Mouse (Mus musculus): ENCODE results near the gene Olfr114.

Gene Olfr114

DNA sequence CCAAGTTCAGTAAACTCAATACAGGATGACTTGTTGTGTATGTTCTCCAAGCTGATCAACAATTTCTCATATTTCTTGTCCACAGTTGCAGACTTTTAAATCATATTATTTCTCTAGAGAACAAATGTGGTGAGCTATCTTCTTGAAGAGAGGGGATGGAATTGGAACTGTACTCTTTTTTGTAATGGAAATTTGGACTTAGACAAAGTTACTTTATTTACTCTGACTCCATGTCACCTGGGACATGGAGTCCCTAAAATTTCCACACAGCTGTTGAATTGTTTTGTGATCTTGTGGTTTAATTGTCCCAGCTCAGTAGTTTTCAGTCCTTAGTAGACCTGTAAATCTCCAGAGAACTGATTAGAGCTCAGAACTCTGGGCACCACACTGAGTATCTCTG lies at the start of gene Olfr114:
Gene Olfr114 (minus strand): TSS at position 101 of the 400 bp plus-strand sequence.
- no peak for DNase-seq

GRCm38 (mm10) chr17:37627009-37627408 lies 34.5 kb upstream of the Olfr114 start, which contains the start of the genes Olfr115 and Olfr116:
Olfr115 (minus strand) TSS chr17:37627109.
Olfr116 (minus strand) TSS chr17:37627199.
- no peak for DNase-seq

DNA sequence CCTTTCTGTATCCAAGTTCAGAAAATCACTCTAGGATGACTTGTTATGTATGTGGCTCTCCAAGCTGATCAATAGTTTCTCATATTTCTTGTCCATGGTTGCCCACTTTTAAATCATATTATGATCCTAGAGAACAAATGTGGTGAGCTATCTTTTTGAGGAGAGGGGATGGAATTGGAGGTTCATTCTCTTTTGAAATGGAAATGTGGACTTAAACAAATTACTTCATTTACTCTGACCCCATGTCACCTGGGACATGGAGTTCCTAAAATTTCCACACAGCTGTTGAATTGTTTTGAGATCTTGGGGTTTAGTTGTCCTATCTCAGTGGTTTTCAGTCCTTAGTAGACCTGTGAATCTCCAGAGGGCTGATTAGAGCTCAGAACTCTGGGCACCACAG lies 15.0 kb downstream of the Olfr114 start, which contains the start of gene Olfr113:
Gene Olfr113 (minus strand): TSS at position 101 of the 400 bp plus-strand sequence.
- DNase-seq, result no peak

DNA sequence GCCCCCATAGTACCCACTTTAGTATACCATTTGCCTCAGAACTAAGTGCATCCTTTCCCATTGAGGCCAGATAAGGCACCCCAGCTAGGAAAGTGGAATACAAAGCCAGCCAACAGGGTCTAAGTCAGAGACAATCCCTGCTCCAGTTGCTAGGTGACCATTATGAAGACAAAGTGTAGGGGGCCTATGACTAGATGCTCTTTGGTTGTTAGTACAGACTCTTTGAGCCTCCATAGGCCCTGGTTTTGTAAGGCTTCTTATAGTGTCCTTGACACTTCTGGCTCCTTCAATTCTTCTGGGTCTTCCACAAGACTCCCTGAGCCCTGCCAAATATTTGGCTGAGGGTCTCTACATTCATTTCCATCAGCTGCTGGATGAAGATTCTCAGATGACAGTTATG lies 23.2 kb downstream of the Olfr114 start, which contains the start of gene Olfr112:
Gene Olfr112 (minus strand): TSS at position 101 of the 400 bp plus-strand sequence.
- no peak for DNase-seq

DNA sequence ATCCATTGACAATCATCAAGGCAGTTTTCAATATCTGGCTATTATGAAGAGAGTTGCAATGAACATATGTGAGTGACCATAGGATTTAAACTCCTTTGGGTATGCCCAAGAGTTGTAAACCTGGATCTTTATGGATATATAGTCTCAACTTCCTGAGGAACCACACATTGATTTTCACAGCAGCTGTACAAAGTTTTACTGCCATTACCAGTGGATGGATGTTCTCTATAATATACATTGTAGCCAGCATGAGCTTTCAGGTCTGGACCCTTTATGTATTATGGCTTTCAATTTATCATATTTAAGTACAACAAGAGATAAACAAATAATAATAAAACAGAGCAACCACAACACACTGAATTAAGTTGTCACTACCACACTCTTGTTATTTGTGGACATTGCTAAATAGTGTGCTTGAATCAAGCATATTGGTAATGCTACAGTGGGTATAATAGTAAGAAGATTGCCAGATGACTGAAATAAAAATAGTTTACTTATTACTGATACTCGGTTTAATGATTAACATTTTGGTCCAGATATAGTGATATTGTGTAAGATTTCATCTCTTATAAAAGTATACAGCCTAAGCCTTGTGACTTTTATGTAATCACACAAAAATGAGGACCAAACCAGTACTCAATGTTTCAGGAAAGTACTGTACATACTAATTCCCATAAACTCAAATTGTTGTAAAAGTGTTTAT lies 33.5 kb downstream of the Olfr114 start:
- no peak for DNase-seq

DNA sequence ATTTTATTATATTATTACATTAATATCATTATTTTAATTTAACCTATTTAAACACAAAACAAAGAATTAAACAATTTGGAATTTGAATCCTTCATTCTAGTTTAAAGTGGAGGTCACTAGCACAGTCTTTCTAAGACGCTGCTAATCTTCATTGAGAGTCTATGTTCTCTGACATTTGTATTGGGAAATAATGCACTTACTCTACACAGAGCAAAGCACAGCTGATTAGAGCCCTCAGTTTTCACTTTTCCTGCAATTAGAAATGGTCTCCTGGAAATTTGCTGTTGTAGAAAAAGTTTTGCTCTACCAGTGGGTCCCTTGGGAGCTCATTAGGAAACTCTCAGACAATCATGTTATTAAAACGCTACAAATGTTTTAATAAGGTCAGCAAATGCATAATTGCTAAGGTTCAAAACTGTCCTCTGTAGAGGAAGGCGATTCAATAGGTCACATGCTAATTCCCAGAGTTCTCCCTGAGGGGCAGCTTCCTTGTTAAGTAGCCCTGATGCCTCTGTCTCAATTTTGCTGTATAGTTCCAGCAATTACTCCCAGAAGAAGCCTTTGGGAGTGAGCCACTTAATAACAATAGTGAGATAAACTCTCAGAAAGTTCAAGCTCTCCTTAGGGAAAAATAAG lies 48.6 kb downstream of the Olfr114 start:
- no peak for DNase-seq

DNA sequence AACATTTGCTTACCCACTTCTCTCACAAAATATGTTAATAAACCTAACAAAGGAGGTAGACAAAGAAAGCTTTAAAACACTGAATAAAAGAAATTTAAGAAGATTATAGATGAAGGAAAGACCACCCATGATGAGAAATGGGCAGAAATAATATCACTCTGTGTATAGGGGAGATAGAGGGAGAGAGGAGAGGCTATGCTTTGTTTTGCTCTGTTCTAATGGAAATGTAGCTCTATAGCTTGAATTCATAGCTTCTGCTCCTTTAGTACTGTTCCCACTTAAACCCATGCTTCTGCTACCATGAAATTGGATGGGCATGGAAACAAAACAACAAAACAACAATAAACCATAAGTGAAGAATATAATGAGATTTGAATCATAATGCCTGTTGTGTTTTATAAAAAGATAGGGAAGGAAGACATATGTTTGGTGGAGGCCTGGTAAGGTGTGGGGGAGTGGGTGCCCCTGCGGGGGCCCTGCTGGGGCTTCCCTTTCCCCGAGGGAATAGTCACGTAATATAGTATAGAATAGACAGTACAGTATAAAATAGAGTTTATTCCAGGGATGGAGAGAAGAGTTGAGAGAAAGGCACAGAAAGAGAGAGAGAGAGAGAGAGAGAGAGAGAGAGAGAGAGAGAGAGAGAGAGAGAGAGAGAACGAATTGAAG lies 51.0 kb downstream of the Olfr114 start:
- DNase-seq, result no peak

Measured in cerebellum, postnatal 14 days (tissue).